Mouse (Mus musculus) erythroblast, embryonic 14.5 days (primary cell): ENCODE measurements around the gene Atp6v1b1. TPM values are rescaled to one million over a fixed set of nuclear protein-coding genes. Genes with fewer than 3 reads are reported as not detected.

Source experiments
- H3K27me3 ChIP-seq: 2 replicates; pipeline ENCODE4 v1.6.1; 2012; ENCODE audit warnings: inconsistent platforms; ENCODE audit not compliant: control insufficient read depth
- H3K36me3 ChIP-seq: 2 replicates; pipeline ENCODE4 v1.6.1; 2012; ENCODE audit warnings: mild to moderate bottlenecking, inconsistent platforms; ENCODE audit not compliant: control insufficient read depth
- H3K4me1 ChIP-seq: 2 replicates; pipeline ENCODE4 v1.6.1; 2012; ENCODE audit warnings: inconsistent platforms; ENCODE audit not compliant: control insufficient read depth
- H3K4me3 ChIP-seq: replicated peaks from 2 replicates; pipeline ENCODE3; 2012; ENCODE audit warnings: moderate library complexity, mild to moderate bottlenecking, inconsistent platforms
- H3K9me3 ChIP-seq: 2 replicates; pipeline ENCODE4 v1.6.1; 2012; ENCODE audit warnings: low read length, inconsistent platforms, mixed read lengths; ENCODE audit not compliant: control insufficient read depth
- GATA1 ChIP-seq: IDR thresholded peaks from 2 replicates; pipeline ENCODE4 v1.6.1; 2012; ENCODE audit warnings: low read length, inconsistent platforms, mixed read lengths
- TAL1 ChIP-seq: IDR thresholded peaks from 3 replicates; pipeline ENCODE4 v1.6.1; 2012; ENCODE audit warnings: low read length, inconsistent platforms, mixed read lengths
- polyA plus RNA-seq: library from polyadenylated mRNA; stranded (reverse); fragments of >175 nt; gene quantifications from 2 replicates; pipeline ENCODE4 v1.2.3, GENCODE M21; 2012

The Atp6v1b1 gene
- polyA plus RNA-seq, 1 experiment: not detected

DNA sequence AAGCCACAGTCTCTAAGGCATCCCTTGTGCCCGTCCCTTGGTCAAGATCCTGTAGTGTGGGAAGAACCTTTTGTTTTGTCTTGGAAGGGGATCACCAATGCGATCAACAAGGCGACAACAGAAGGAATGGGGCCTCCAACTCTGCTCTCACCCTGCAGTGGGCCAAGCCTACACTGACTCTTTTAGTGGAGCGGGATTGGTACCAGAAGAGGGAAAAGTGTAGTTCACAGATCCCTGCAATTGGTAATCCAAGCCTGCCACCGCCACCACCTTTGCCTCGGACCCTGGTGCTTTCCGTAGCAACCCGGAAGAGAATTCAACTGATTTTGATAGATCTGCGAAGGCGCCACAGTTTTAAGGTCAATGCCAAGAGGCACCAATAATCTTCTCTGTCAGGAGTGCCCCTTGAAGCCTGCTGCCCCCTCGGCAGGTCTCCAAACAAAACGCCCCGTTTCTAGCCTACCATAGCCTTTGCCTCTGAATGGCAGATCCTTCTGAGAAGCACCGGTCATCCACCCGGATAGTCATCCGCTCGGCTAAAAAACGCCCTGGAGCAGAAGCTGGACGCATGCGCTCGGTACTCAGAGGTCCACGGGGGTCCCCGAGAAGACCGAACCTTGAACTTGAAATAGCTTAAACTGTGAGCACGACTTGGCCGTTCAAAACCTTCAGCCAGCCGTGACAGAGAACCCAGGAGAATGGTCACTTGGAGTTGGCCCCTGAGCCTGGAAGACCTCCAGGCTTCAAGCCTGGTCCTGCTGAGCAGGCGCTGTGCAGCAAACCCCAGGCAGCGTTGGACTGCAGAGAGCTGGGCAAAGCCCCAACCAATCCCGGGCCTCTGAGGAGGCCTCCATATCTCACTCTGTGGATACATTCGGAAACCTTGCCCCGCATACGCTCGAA is 28.3 kb upstream of the Atp6v1b1 start:
- Histone ChIP-seq H3K4me3 (no peak overlapping the region), H3K27me3 (peaks cover 99% of the 10 kb centered on the region), H3K4me1 (peaks cover 6% of the 10 kb centered on the region), H3K36me3 (no peaks in the 10 kb centered on the region), H3K9me3 (peaks cover 7% of the 10 kb centered on the region; the same call in 1 of the 2 replicates)
- TF ChIP-seq TAL1 (no peak), GATA1 (no peak)

DNA sequence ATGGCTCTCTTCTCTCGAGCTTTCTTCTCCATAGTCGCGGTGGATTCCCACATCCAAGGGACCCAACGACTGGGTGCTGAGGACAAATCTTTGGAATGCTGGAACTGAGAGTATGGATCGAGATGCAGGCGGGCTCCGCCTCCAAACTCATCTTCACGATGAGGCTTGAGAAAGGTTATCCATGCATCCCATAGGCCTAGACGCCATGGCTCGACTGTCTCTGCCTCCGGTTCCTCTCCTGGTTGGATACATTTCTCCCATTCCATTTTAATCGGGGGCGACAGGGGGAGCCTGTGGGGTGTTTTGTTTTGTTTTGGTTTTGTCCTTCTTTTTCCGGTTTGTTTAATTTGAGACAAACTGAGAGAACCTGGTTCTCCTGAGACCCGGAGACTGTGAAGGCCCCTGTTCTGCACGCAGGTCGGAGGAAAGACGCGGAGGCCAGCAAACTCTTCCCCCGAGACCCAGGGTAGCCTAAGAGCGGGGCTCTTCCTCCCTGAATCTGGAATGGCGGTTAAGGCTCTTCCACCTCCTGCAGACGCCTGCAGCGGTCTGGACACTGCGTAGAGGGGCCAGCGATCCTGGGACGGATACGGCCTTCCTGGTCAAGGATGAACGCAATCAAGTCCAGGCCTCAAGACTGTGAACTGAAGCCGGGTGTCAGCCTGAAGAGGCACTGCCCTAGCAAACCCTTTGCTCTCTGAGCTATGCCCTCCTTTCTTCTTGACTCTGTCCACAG is 27.2 kb upstream of the Atp6v1b1 start:
- Histone ChIP-seq H3K27me3 (peaks cover 96% of the 10 kb centered on the region), H3K36me3 (no peaks in the 10 kb centered on the region), H3K9me3 (peaks cover 7% of the 10 kb centered on the region; the same call in 1 of the 2 replicates), H3K4me1 (peaks cover 4% of the 10 kb centered on the region), H3K4me3 (no peak overlapping the region)
- TF ChIP-seq GATA1: no peak

DNA sequence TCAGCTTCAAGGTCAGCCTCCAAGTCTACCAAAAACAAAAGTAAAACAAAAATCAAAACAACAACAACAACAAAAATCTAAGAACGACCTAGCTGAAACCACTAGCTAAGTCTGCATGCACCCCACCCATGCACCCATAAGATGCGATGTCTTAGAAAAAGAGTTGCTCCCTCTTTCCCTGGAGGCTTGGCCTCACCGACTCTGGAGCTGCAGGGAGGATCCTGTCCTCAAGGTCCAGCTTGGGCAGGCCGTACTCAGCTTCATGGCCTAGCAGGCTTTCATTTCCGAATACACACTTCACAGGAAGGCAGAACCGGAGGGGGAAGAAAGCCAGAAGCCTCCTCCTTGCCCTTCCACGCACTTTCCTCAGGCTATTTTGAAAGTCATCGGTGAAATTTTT is 25.8 kb upstream of the Atp6v1b1 start:
- H3K27me3 ChIP-seq: peaks cover 96% of the 10 kb centered on the region
- H3K4me3 ChIP-seq: no peak overlapping the region
- peaks cover 2% of the 10 kb centered on the region; the same call in 1 of the 2 replicates for H3K9me3 ChIP-seq
- TF ChIP-seq GATA1: no peak
- TF ChIP-seq TAL1: no peak
- H3K4me1 ChIP-seq: no peaks in the 10 kb centered on the region
- no peaks in the 10 kb centered on the region for H3K36me3 ChIP-seq

DNA sequence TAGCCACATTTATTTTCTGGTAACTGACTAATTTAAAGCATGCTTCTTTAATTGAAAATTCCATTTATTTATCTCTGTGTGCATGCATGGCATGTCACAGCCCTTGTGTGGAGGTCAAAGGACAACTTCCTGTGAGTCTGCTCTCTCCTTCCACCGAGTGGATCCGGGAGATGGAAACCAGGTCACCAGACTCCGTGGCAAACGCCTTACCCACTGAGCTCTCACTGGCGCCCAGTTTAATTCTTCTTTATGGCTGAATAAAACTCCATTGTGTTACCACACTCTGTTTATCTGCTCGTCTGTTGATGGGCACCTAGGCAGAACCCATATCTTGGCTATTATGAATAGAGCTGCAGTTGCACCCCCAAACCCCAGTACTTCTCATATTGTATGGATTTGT is 20.3 kb upstream of the Atp6v1b1 start:
- TF ChIP-seq GATA1: no peak
- no peak for TF ChIP-seq TAL1
- Histone ChIP-seq H3K4me3 (no peak overlapping the region), H3K9me3 (no peaks in the 10 kb centered on the region; the same call in 1 of the 2 replicates), H3K36me3 (no peaks in the 10 kb centered on the region), H3K4me1 (no peaks in the 10 kb centered on the region), H3K27me3 (peaks cover 54% of the 10 kb centered on the region)

DNA sequence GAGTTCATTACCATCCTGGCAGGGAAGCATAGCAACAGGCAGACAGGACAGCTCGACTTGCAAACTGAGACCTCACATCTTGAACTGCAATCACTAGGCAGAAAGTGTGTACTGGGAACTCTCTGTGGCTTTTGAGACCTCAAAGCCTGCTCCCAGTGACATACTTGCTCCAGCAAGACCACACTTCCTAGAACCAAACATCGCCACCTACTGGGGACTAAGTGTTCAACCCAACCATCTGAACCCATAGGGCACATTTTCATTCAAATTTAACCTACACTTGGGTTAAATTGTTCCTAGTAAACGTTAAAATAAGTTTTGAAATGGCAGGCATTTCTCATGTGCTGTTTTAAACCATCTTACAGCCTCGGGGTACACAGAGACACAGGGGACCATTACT is 15.6 kb upstream of the Atp6v1b1 start:
- TF ChIP-seq GATA1 (no peak), TAL1 (no peak)
- Histone ChIP-seq H3K27me3 (peaks cover 14% of the 10 kb centered on the region), H3K4me3 (no peak overlapping the region), H3K4me1 (no peaks in the 10 kb centered on the region), H3K36me3 (no peaks in the 10 kb centered on the region), H3K9me3 (no peaks in the 10 kb centered on the region; the same call in 1 of the 2 replicates)

DNA sequence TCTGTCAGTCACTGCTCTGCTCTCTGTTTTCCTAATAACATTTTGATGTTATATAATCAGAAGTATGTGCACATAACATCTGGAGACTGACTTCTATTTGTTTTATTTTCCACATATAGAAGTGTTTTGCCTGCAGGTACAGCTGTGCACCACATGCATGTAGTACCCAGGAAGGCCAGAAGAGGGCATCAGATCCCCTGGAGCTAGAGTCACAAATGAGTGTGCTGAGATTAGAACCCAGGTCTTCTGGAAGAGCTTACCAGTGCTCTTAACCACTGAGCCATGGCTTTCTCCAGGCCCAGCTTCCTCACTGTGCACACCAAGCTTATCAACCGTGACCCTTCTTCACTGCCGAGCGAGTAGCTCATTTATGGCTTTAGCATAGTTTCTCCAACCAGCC is 14.3 kb upstream of the Atp6v1b1 start:
- H3K4me3 ChIP-seq: no peak overlapping the region
- H3K4me1 ChIP-seq: no peaks in the 10 kb centered on the region
- no peaks in the 10 kb centered on the region; the same call in 1 of the 2 replicates for H3K9me3 ChIP-seq
- no peaks in the 10 kb centered on the region for H3K36me3 ChIP-seq
- H3K27me3 ChIP-seq: peaks cover 7% of the 10 kb centered on the region
- TF ChIP-seq GATA1 (no peak), TAL1 (no peak)

DNA sequence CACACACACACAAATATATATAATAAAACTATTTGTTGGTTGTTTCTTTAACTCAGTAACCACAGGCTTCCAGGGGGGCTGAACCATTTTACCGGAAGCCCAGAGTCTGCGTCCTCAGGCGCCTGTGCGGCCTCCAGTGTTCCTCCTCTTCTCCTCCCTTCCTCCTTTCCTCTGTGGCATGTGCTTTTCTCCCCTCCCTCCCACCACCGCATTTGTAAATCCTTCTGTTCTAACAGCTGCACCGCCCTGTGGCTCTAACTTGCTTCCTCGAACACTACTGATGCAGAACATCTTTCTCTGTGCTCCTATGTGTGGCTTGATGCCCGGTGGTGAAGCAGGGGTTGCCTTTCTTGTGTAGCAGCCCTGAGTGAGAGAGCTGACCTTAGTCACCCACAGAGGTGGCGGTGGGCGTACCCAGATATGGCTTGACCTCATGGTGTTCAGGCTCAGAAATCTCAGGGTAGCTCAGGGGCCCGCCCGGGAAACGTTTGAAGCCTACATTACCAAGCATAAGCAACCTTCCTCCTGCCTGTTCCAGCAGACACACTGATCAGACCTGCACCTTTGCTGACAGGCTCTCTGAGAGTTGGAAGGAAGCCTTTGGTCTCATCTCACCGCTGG is 13.3 kb upstream of the Atp6v1b1 start:
- TF ChIP-seq GATA1 (no peak), TAL1 (no peak)
- Histone ChIP-seq H3K9me3 (no peaks in the 10 kb centered on the region; the same call in 1 of the 2 replicates), H3K27me3 (peaks cover 5% of the 10 kb centered on the region), H3K4me3 (no peak overlapping the region), H3K36me3 (no peaks in the 10 kb centered on the region), H3K4me1 (no peaks in the 10 kb centered on the region)

DNA sequence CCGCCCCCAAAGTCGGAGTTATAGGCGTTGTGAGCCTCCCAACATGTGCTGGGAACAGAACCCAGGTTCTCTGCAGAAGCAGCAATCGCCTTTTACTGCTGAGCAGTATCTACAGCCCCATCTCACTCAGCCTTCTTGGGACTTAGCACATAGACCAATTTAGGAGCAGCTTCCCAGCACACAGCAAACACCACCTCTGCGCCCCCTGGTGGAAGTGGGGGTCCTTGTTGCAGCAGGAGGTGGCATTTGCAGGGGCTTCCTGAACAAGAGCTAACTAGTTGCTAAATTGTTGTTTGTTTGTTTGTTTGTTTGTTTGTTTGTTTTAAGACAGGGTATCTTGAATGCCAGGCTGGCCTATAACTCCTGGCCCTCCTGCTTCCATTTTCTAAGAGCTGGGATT is 11.7 kb upstream of the Atp6v1b1 start:
- Histone ChIP-seq H3K9me3 (no peaks in the 10 kb centered on the region; the same call in 1 of the 2 replicates), H3K27me3 (peaks cover 5% of the 10 kb centered on the region), H3K4me1 (no peaks in the 10 kb centered on the region), H3K36me3 (no peaks in the 10 kb centered on the region), H3K4me3 (no peak overlapping the region)
- TF ChIP-seq GATA1 (no peak), TAL1 (no peak)

DNA sequence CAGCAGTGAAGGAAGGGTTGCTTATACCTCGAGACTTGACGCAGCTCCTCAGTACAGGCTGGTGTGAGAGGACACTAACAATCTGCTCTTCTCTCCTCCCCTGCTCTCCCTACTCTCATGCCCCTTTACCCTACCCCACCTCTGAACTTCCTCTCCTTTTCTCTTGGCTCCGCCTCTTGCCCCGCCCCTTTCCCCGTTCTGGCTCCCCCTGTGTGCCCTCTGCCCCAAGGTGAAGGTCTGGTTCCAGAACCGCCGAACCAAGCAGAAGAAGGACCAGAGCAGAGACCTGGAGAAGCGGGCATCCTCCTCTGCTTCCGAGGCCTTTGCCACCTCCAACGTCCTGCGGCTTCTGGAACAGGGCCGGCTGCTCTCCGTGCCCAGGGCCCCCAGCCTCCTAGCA is 5.5 kb upstream of the Atp6v1b1 start:
- no peak overlapping the region for H3K4me3 ChIP-seq
- no peaks in the 10 kb centered on the region for H3K36me3 ChIP-seq
- no peak for TF ChIP-seq TAL1
- TF ChIP-seq GATA1: no peak
- H3K4me1 ChIP-seq: no peaks in the 10 kb centered on the region
- peaks cover 2% of the 10 kb centered on the region; the same call in 1 of the 2 replicates for H3K27me3 ChIP-seq
- H3K9me3 ChIP-seq: peaks cover 4% of the 10 kb centered on the region; the same call in 1 of the 2 replicates
